Mouse (Mus musculus): ENCODE measurements around the gene Ahrr. TPM values are rescaled to one million over a fixed set of nuclear protein-coding genes. Genes with fewer than 3 reads are reported as not detected.

Ahrr gene
- polyA plus RNA-seq, 1 experiment: 1.0 TPM

GRCm38 (mm10) chr13:74192613-74193012 lies 99.5 kb downstream of the Ahrr start:
- no peak overlapping the region for H3K4me3 ChIP-seq (ENCODE audit: extremely low read depth, insufficient read depth, insufficient read length)
- no peak for DNase-seq (ENCODE audit: low read depth in 1 of 2, low spot score in 2 of 2)
- no peak overlapping the region for H3K27ac ChIP-seq (ENCODE audit: insufficient read depth, low read length)
- H3K36me3 ChIP-seq (ENCODE audit: control insufficient read depth, insufficient read depth, low read length): peaks cover 27% of the 10 kb centered on the region
- TF ChIP-seq POLR2A (IDR thresholded peaks at IDR 0.05; ENCODE audit: low read depth, low read length) (no peak), CTCF (IDR thresholded peaks at IDR 0.05; ENCODE audit: extremely low read depth, insufficient read depth, insufficient read length, insufficient replicate concordance) (no peak)
- no peaks in the 10 kb centered on the region for H3K27me3 ChIP-seq (ENCODE audit: control insufficient read depth, insufficient read depth, low read length)
- WGBS: 90% methylated on average over 6 of the region's 6 CpGs
- H3K4me1 ChIP-seq (ENCODE audit: control insufficient read depth, insufficient read depth, insufficient read length): no peaks in the 10 kb centered on the region

GRCm38 (mm10) chr13:74183011-74183695 lies 109.0 kb downstream of the Ahrr start:
- WGBS: 89% methylated on average over 5 of the region's 5 CpGs

GRCm38 (mm10) chr13:74172036-74172435 lies 120.1 kb downstream of the Ahrr start:
- H3K27ac ChIP-seq (ENCODE audit: insufficient read depth, low read length): no peak overlapping the region
- H3K4me1 ChIP-seq (ENCODE audit: control insufficient read depth, insufficient read depth, insufficient read length): no peaks in the 10 kb centered on the region
- WGBS: 93% methylated on average over 5 of the region's 5 CpGs
- H3K27me3 ChIP-seq (ENCODE audit: control insufficient read depth, insufficient read depth, low read length): no peaks in the 10 kb centered on the region
- peaks cover 23% of the 10 kb centered on the region for H3K36me3 ChIP-seq (ENCODE audit: control insufficient read depth, insufficient read depth, low read length)
- no peak overlapping the region for H3K4me3 ChIP-seq (ENCODE audit: extremely low read depth, insufficient read depth, insufficient read length)
- no peak for TF ChIP-seq POLR2A (IDR thresholded peaks at IDR 0.05; ENCODE audit: low read depth, low read length)
- no peak for TF ChIP-seq CTCF (IDR thresholded peaks at IDR 0.05; ENCODE audit: extremely low read depth, insufficient read depth, insufficient read length, insufficient replicate concordance)
- no peak for DNase-seq (ENCODE audit: low read depth in 1 of 2, low spot score in 2 of 2)

More at GRCm38 (mm10) chr13:74183011-74183695, 109.0 kb downstream of the Ahrr start:
- Histone ChIP-seq H3K27me3 (ENCODE audit: control insufficient read depth, insufficient read depth, low read length) (no peaks in the 10 kb centered on the region), H3K4me1 (ENCODE audit: control insufficient read depth, insufficient read depth, insufficient read length) (no peaks in the 10 kb centered on the region), H3K4me3 (ENCODE audit: extremely low read depth, insufficient read depth, insufficient read length) (no peak overlapping the region), H3K36me3 (ENCODE audit: control insufficient read depth, insufficient read depth, low read length) (peaks cover 30% of the 10 kb centered on the region), H3K27ac (ENCODE audit: insufficient read depth, low read length) (no peak overlapping the region)
- TF ChIP-seq CTCF (IDR thresholded peaks at IDR 0.05; ENCODE audit: extremely low read depth, insufficient read depth, insufficient read length, insufficient replicate concordance) (no peak), POLR2A (IDR thresholded peaks at IDR 0.05; ENCODE audit: low read depth, low read length) (no peak)
- no peak for DNase-seq (ENCODE audit: low read depth in 1 of 2, low spot score in 2 of 2)

GRCm38 (mm10) chr13:74169446-74170164 lies 122.5 kb downstream of the Ahrr start:
- Histone ChIP-seq H3K4me1 (ENCODE audit: control insufficient read depth, insufficient read depth, insufficient read length) (peaks cover 2% of the 10 kb centered on the region; the same call in 1 of the 2 replicates), H3K4me3 (ENCODE audit: extremely low read depth, insufficient read depth, insufficient read length) (no peak overlapping the region), H3K36me3 (ENCODE audit: control insufficient read depth, insufficient read depth, low read length) (peaks cover 18% of the 10 kb centered on the region), H3K27me3 (ENCODE audit: control insufficient read depth, insufficient read depth, low read length) (no peaks in the 10 kb centered on the region), H3K27ac (ENCODE audit: insufficient read depth, low read length) (no peak overlapping the region)
- no peak for TF ChIP-seq CTCF (IDR thresholded peaks at IDR 0.05; ENCODE audit: extremely low read depth, insufficient read depth, insufficient read length, insufficient replicate concordance)
- no peak for TF ChIP-seq POLR2A (IDR thresholded peaks at IDR 0.05; ENCODE audit: low read depth, low read length)
- DNase-seq (ENCODE audit: low read depth in 1 of 2, low spot score in 2 of 2): no peak
- WGBS: 92% methylated on average over 10 of the region's 10 CpGs

- H3K27me3 ChIP-seq (ENCODE audit: control insufficient read depth, insufficient read depth, low read length): no peaks in the 10 kb centered on the region
- WGBS: 87% methylated on average over 2 of the region's 2 CpGs
- DNase-seq (ENCODE audit: low read depth in 1 of 2, low spot score in 2 of 2): no peak
- no peak overlapping the region for H3K27ac ChIP-seq (ENCODE audit: insufficient read depth, low read length)
- H3K36me3 ChIP-seq (ENCODE audit: control insufficient read depth, insufficient read depth, low read length): peaks cover 4% of the 10 kb centered on the region; the same call in 1 of the 2 replicates
- no peak overlapping the region for H3K4me3 ChIP-seq (ENCODE audit: extremely low read depth, insufficient read depth, insufficient read length)
- peaks cover 2% of the 10 kb centered on the region; the same call in 1 of the 2 replicates for H3K4me1 ChIP-seq (ENCODE audit: control insufficient read depth, insufficient read depth, insufficient read length)
- TF ChIP-seq CTCF (IDR thresholded peaks at IDR 0.05; ENCODE audit: extremely low read depth, insufficient read depth, insufficient read length, insufficient replicate concordance): no peak
- no peak for TF ChIP-seq POLR2A (IDR thresholded peaks at IDR 0.05; ENCODE audit: low read depth, low read length)
These were observed 124.6 kb downstream of the Ahrr start for GRCm38 (mm10) chr13:74167492-74167891.

DNA sequence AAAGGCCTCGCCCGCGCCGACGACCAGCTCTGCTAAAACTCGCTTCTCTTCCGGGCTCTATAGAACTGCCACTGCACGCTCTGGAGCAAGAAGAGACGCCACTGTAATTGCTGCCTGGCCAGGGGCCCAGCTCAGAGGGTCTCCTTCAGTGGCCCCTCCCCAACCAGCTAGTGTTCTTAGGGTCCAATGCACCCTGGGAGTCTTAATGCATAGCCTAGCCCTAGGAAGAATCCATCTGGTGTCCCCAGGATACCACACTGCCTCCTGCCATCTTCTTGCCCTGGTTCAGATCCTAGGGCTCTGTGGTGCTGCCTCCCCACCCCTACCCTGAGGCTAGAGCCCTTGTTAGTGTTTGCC lies 125.1 kb downstream of the Ahrr start:
- TF ChIP-seq CTCF (IDR thresholded peaks at IDR 0.05; ENCODE audit: extremely low read depth, insufficient read depth, insufficient read length, insufficient replicate concordance): no peak
- TF ChIP-seq POLR2A (IDR thresholded peaks at IDR 0.05; ENCODE audit: low read depth, low read length): no peak
- WGBS: 18% methylated on average over 9 of the region's 9 CpGs
- H3K4me1 ChIP-seq (ENCODE audit: control insufficient read depth, insufficient read depth, insufficient read length): peaks cover 2% of the 10 kb centered on the region; the same call in 1 of the 2 replicates
- H3K27me3 ChIP-seq (ENCODE audit: control insufficient read depth, insufficient read depth, low read length): no peaks in the 10 kb centered on the region
- no peak for DNase-seq (ENCODE audit: low read depth in 1 of 2, low spot score in 2 of 2)
- no peak overlapping the region for H3K27ac ChIP-seq (ENCODE audit: insufficient read depth, low read length)
- H3K36me3 ChIP-seq (ENCODE audit: control insufficient read depth, insufficient read depth, low read length): peaks cover 2% of the 10 kb centered on the region; the same call in 1 of the 2 replicates
- peak overlapping the region; percentile 65 for H3K4me3 ChIP-seq (ENCODE audit: extremely low read depth, insufficient read depth, insufficient read length)

All from spleen, adult 2 months (tissue).